Mouse (Mus musculus): ENCODE data around the gene 6330409D20Rik. TPM values are rescaled to one million over a fixed set of nuclear protein-coding genes. Genes with fewer than 3 reads are reported as not detected.

Gene 6330409D20Rik
- polyA plus RNA-seq, 1 experiment from 2014 or later: 3.5 TPM

DNA sequence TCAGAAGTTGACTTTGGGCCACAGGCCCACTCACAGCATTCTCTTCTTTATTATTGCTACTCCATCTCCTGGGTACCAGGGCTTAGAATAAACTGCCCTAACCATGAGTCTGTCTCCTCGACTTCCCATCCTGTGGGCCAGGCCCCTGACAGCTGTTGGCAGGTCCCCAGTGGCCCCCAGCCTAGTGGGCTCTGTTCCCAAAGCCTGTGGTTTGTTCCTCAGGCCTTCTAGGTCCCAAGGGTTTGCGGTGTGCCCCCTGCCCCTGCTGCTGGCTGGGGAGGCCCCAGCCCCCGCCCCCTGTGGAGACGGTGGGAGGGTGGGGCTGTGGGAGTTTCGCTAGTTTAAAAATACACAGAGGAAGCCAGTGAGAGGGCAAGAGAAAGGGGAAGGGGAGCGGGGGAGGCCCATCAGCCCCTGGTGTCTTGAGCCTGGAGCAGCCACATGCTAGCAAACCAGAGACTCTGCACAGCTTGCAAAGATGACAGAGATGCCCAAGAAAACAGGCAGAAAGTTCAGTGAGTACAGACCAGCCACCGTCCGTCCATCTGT lies 20.1 kb downstream of the 6330409D20Rik start, which contains the start of gene Sh2d3c:
Sh2d3c (plus strand) TSS at position 375 of the 549 bp plus-strand sequence.
- 48% methylated on average over 8 of the region's 8 CpGs for WGBS
- H3K4me1 ChIP-seq (replicated peaks; ENCODE audit: control insufficient read depth, insufficient read depth, low read length): no peaks in the 10 kb centered on the region; the same call in 1 of the 2 replicates
- H3K36me3 ChIP-seq (ENCODE audit: control insufficient read depth, insufficient read depth): no peaks in the 10 kb centered on the region
- no peak within 1 kb of the TSS for H3K4me3 ChIP-seq (replicated peaks; ENCODE audit: low read length)
- no peaks in the 10 kb centered on the region for H3K27me3 ChIP-seq (replicated peaks; ENCODE audit: control insufficient read depth, insufficient read depth, low read length)
- no peak for ATAC-seq
- H3K4me2 ChIP-seq (ENCODE audit: low read length): no peak within 1 kb of the TSS
- H3K27ac ChIP-seq (ENCODE audit: low read length): no peak within 1 kb of the TSS
- H3K9ac ChIP-seq (replicated peaks; ENCODE audit: low read depth, low read length): no peak within 1 kb of the TSS
- H3K9me3 ChIP-seq (ENCODE audit: control insufficient read depth, low read length): no peaks in the 10 kb centered on the region

DNA sequence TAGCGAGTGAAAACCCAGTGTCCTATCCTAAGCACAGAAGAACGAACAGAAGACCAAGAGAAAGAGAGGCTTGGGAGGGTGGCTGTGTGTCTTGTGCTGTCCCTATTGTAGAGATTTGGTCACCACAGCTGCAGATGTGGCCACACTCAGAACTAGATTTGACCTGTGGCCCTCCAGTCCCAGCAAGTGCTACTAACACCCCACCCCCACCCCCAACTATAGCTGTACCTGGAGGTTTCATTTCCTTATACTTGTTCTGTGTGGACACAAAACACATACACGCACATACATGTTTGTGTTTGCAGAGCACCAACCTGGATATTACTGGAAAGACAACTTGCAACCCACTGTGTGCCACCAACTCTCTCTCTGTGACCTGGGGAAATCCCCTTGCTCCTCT lies 20.8 kb downstream of the 6330409D20Rik start:
- ATAC-seq: no peak
- no peak overlapping the region for H3K4me3 ChIP-seq (replicated peaks; ENCODE audit: low read length)
- H3K36me3 ChIP-seq (ENCODE audit: control insufficient read depth, insufficient read depth): no peaks in the 10 kb centered on the region
- no peaks in the 10 kb centered on the region for H3K27me3 ChIP-seq (replicated peaks; ENCODE audit: control insufficient read depth, insufficient read depth, low read length)
- 81% methylated on average over 3 of the region's 3 CpGs for WGBS
- H3K4me1 ChIP-seq (replicated peaks; ENCODE audit: control insufficient read depth, insufficient read depth, low read length): no peaks in the 10 kb centered on the region; the same call in 1 of the 2 replicates
- no peak overlapping the region for H3K9ac ChIP-seq (replicated peaks; ENCODE audit: low read depth, low read length)
- H3K4me2 ChIP-seq (ENCODE audit: low read length): no peak overlapping the region
- no peaks in the 10 kb centered on the region for H3K9me3 ChIP-seq (ENCODE audit: control insufficient read depth, low read length)
- H3K27ac ChIP-seq (ENCODE audit: low read length): no peak overlapping the region

DNA sequence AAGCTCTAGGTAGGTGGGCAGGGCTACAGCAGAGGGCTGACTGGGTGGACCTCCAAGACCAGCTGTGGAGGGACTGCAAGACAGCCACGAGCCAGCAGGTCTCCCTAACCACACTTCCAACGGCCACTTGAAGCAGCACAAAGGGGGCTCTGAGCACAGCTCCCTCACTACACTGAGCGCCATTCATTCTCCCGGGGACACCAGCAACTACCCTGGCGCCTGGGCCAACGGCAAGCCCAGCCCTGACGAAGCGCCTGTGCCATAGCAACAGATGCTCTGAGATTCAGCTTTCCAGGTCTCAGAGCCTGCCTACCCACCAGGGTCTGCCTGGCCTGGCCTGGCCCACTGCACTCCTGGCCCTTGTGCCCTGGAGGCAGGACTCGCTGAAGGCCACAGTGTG lies 22.1 kb downstream of the 6330409D20Rik start:
- WGBS: 23% methylated on average over 9 of the region's 9 CpGs
- Histone ChIP-seq H3K4me3 (replicated peaks; ENCODE audit: low read length) (no peak overlapping the region), H3K9ac (replicated peaks; ENCODE audit: low read depth, low read length) (no peak overlapping the region), H3K4me1 (replicated peaks; ENCODE audit: control insufficient read depth, insufficient read depth, low read length) (peaks cover 5% of the 10 kb centered on the region), H3K9me3 (ENCODE audit: control insufficient read depth, low read length) (no peaks in the 10 kb centered on the region), H3K4me2 (ENCODE audit: low read length) (no peak overlapping the region), H3K36me3 (ENCODE audit: control insufficient read depth, insufficient read depth) (no peaks in the 10 kb centered on the region), H3K27ac (ENCODE audit: low read length) (no peak overlapping the region), H3K27me3 (replicated peaks; ENCODE audit: control insufficient read depth, insufficient read depth, low read length) (no peaks in the 10 kb centered on the region)
- ATAC-seq: peak; percentile 55

DNA sequence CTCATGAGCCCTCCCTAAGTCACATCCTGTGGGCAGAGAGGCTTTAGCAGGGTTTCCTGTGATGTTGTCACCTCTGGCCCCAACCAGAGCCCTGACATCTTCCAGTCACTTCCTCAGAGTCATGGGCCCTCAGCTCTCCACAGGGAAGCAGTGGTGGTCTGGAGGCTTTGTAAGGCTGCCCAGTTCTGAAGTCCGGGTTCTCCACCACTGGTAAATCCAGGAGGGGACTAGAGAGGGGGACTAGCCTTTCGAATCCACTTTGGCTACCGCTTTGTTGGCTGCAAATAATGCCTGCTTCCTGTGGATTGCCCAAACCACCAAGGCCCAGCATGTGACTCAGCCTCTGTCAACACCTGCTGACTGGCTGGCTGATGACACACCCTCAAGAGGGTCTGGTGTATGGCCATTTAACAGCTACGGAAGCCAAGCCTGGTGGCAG lies 25.8 kb downstream of the 6330409D20Rik start:
- Histone ChIP-seq H3K9ac (replicated peaks; ENCODE audit: low read depth, low read length) (no peak overlapping the region), H3K36me3 (ENCODE audit: control insufficient read depth, insufficient read depth) (peaks cover 4% of the 10 kb centered on the region; the same call in 1 of the 2 replicates), H3K4me1 (replicated peaks; ENCODE audit: control insufficient read depth, insufficient read depth, low read length) (peaks cover 17% of the 10 kb centered on the region), H3K27me3 (replicated peaks; ENCODE audit: control insufficient read depth, insufficient read depth, low read length) (no peaks in the 10 kb centered on the region), H3K4me3 (replicated peaks; ENCODE audit: low read length) (no peak overlapping the region), H3K9me3 (ENCODE audit: control insufficient read depth, low read length) (no peaks in the 10 kb centered on the region), H3K27ac (ENCODE audit: low read length) (no peak overlapping the region), H3K4me2 (ENCODE audit: low read length) (no peak overlapping the region)
- WGBS: 75% methylated on average over 4 of the region's 4 CpGs
- ATAC-seq: no peak

DNA sequence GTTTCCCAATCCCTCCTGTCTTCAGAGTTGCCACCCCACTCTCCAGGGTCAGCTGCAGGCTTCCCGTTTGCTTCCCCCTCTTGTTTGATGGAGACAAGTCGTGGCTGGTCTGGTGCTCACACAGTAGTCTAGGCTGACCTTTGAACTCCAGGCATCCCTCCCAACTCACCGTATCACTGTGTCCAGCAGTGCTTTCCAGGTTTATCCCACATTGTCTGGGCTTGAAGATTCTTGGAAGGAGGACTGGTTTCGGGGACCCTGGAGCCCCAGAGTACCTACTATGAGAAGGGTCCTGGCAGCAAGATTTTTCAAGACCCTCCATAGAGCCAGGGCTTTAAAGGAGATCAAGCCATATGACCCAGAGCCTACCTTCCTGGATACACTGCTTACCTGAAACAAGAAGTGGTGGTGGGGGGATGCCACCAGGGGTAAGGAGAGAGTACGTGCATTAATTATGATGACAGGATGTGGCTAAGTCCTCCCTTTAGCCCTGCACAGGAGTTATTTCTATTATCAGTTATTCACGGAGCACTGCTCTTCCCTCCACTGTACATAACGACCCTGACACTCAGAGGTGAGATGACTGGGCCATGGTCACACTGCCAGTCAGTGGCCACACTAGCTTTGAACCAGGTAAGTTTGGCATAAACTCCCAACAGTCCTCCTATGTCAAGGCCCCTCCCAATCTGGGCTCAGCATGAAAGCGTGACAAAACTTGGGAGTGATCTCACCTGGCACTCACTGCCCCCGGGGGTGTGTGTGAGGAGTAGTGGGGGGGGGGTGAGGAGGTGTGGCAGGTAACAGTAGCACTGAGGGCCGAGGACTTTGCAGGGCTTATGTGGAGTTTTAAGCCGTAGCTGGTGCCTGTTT lies 26.5 kb downstream of the 6330409D20Rik start:
- Histone ChIP-seq H3K36me3 (ENCODE audit: control insufficient read depth, insufficient read depth) (peaks cover 7% of the 10 kb centered on the region), H3K27ac (ENCODE audit: low read length) (peak overlapping the region; percentile 100), H3K4me1 (replicated peaks; ENCODE audit: control insufficient read depth, insufficient read depth, low read length) (peaks cover 17% of the 10 kb centered on the region), H3K4me2 (ENCODE audit: low read length) (no peak overlapping the region; the same call in 1 of the 2 replicates), H3K27me3 (replicated peaks; ENCODE audit: control insufficient read depth, insufficient read depth, low read length) (no peaks in the 10 kb centered on the region), H3K9me3 (ENCODE audit: control insufficient read depth, low read length) (no peaks in the 10 kb centered on the region), H3K9ac (replicated peaks; ENCODE audit: low read depth, low read length) (0 out of 2 replicates have a peak overlapping the region, but pooled peaks have one; percentile 5), H3K4me3 (replicated peaks; ENCODE audit: low read length) (no peak overlapping the region)
- no peak for ATAC-seq
- 66% methylated on average over 11 of the region's 11 CpGs for WGBS

DNA sequence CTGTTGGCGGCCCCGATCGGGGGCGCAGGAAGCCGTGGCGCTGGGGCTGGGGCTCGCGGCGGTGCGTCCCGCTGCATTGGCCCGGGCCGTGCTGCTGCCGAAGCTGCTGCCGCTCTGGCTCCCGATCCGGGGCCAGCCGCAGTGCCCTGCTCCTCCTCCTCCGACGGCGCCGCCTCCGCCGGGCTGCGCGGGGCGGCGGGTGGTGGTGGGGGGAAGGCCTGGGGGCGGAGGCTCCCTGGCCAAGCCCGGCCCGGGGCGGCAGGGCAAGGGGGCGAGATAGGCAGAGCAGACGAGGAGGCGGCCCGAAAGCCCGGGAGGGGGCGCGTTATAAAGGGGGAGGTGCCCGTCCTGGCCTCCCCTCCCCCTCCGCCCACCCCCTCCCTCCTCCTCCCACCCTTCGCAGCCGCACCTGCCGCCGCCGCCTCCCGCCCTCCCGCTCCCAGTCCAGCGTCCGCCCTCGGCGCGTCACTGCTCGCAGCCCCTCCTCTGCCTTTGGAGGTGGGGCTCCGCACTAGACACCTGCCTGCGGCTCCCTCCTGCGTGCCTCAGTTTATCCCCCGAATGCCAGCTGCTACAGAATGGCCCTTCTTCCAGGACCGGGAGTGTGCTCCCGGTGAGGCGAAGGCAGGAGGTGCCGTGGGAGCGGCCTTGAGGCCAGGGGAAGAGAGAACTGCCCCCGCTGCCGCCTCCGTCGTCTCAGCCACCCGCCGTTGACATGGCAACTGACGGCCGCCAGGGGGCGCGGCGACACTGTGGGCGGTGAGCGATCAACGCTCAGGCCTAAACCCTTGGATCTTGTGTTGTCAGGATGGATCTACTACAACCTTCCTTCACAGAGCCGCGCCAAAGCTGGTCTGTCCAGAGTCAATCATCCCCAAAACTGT lies 27.6 kb downstream of the 6330409D20Rik start, which contains the start of gene Cdk9:
Cdk9 (minus strand) TSS at position 143 of the 884 bp plus-strand sequence.
- Histone ChIP-seq H3K27me3 (replicated peaks; ENCODE audit: control insufficient read depth, insufficient read depth, low read length) (no peaks in the 10 kb centered on the region), H3K4me2 (ENCODE audit: low read length) (peak within 1 kb of the TSS; percentile 97), H3K4me1 (replicated peaks; ENCODE audit: control insufficient read depth, insufficient read depth, low read length) (peaks cover 17% of the 10 kb centered on the region), H3K4me3 (replicated peaks; ENCODE audit: low read length) (peak within 1 kb of the TSS; percentile 98), H3K9ac (replicated peaks; ENCODE audit: low read depth, low read length) (peak within 1 kb of the TSS; percentile 95), H3K9me3 (ENCODE audit: control insufficient read depth, low read length) (no peaks in the 10 kb centered on the region), H3K36me3 (ENCODE audit: control insufficient read depth, insufficient read depth) (peaks cover 8% of the 10 kb centered on the region), H3K27ac (ENCODE audit: low read length) (peak within 1 kb of the TSS; percentile 100)
- under 1% methylated on average over 45 of the region's 79 CpGs for WGBS
- ATAC-seq: peak; percentile 91

DNA sequence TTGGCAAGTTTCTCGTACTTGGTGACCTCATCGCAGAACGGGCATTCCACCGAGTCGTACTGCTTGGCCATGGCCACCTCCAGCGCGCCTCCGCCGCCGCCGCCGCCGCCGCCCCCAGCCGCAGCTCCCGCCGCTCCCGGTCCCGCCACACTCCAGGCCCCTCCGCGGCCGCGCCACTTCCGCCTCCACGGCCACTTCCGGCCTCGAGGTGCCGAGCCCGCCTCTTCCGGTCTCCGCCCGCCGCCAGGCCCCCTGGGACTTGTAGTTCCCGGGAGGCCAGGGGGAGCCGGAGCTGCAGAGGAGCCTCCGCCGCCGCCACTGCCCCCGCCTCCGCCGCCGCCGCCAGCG lies 28.3 kb downstream of the 6330409D20Rik start:
- Histone ChIP-seq H3K36me3 (ENCODE audit: control insufficient read depth, insufficient read depth) (peaks cover 11% of the 10 kb centered on the region), H3K9ac (replicated peaks; ENCODE audit: low read depth, low read length) (peak overlapping the region; percentile 95), H3K4me3 (replicated peaks; ENCODE audit: low read length) (peak overlapping the region; percentile 98), H3K27ac (ENCODE audit: low read length) (peak overlapping the region; percentile 100), H3K4me1 (replicated peaks; ENCODE audit: control insufficient read depth, insufficient read depth, low read length) (peaks cover 17% of the 10 kb centered on the region), H3K27me3 (replicated peaks; ENCODE audit: control insufficient read depth, insufficient read depth, low read length) (no peaks in the 10 kb centered on the region), H3K4me2 (ENCODE audit: low read length) (peak overlapping the region; percentile 97), H3K9me3 (ENCODE audit: control insufficient read depth, low read length) (no peaks in the 10 kb centered on the region)
- 0% methylated on average over 42 of the region's 44 CpGs for WGBS
- peak; percentile 91 for ATAC-seq

DNA sequence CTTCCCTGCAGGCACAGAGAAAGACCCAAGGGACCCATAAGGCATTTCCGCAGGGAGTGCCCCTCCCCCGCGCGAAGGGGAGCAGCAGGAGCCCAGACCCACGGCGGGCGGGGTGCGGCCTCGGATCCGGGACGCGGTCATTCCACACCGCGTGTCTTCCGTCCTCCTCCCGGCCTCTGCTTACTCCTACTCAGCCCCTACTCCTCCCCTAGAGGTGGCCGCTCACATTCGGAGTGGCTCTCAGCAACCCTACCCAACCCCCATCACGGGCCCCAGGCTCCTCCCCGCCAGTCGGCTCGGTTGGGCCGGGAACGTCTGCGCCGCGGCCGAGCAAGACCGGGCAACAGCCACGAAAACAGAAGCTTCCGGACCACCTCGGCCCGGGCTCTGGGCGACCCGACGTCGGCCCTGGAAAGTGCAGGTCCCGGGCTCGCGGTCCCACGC lies 28.7 kb downstream of the 6330409D20Rik start:
- Histone ChIP-seq H3K4me2 (ENCODE audit: low read length) (peak overlapping the region; percentile 97), H3K4me1 (replicated peaks; ENCODE audit: control insufficient read depth, insufficient read depth, low read length) (peaks cover 17% of the 10 kb centered on the region), H3K4me3 (replicated peaks; ENCODE audit: low read length) (peak overlapping the region; percentile 98), H3K9ac (replicated peaks; ENCODE audit: low read depth, low read length) (peak overlapping the region; percentile 95), H3K9me3 (ENCODE audit: control insufficient read depth, low read length) (no peaks in the 10 kb centered on the region), H3K27me3 (replicated peaks; ENCODE audit: control insufficient read depth, insufficient read depth, low read length) (no peaks in the 10 kb centered on the region), H3K36me3 (ENCODE audit: control insufficient read depth, insufficient read depth) (peaks cover 11% of the 10 kb centered on the region), H3K27ac (ENCODE audit: low read length) (peak overlapping the region; percentile 41)
- under 1% methylated on average over 41 of the region's 41 CpGs for WGBS
- ATAC-seq: no peak

Data from forebrain, embryonic 16.5 days (tissue).